Mouse (Mus musculus) cortical plate, adult 2 months (tissue): ENCODE results near the gene Sde2.

ENCODE experiments used
- CTCF ChIP-seq: fragments of 200-500 bp; IDR thresholded peaks from 2 replicates; pipeline ENCODE4 v1.5.1; 2011; ENCODE audit warnings: mild to moderate bottlenecking, control low read depth, low read length; ENCODE audit not compliant: insufficient read depth; ENCODE audit errors: extremely low read depth
- POLR2A ChIP-seq: fragments of 200-500 bp; IDR thresholded peaks from 2 replicates; pipeline ENCODE4 v1.6.1; 2011; ENCODE audit warnings: mild to moderate bottlenecking, low read length, control low read depth; ENCODE audit not compliant: insufficient read depth; ENCODE audit errors: extremely low read depth

GRCm38 (mm10) chr1:180911138-180911537 is 60.2 kb downstream of the Sde2 start:
- TF ChIP-seq POLR2A (no peak), CTCF (peak; percentile 45; the same call in 1 of the 2 replicates)
